Mouse (Mus musculus) midbrain, embryonic 12.5 days (tissue): Measurements from ENCODE around the gene Prex1. TPM values are rescaled to one million over a fixed set of nuclear protein-coding genes. Genes with fewer than 3 reads are reported as not detected.

Experiments used
- ATAC-seq: fragments of 200-750 bp; cut with Nextera tagmentation; 2 replicates; pipeline ENCODE4 v1.8.0; 2017; ENCODE audit warnings: low read depth, moderate TSS enrichment, moderate library complexity; ENCODE audit not compliant: low FRiP score
- H3K27ac ChIP-seq: fragments of 300-500 bp; sonication (generic); replicated peaks from 2 replicates; pipeline ENCODE4 v1.5.1; 2016; ENCODE audit warnings: mild to moderate bottlenecking
- H3K27me3 ChIP-seq: fragments of 300-500 bp; sonication (generic); 2 replicates; pipeline ENCODE4 v1.6.1; 2016; ENCODE audit warnings: mild to moderate bottlenecking
- H3K36me3 ChIP-seq: fragments of 300-500 bp; sonication (generic); 2 replicates; pipeline ENCODE4 v1.6.1; 2016
- H3K4me1 ChIP-seq: fragments of 300-500 bp; sonication (generic); 2 replicates; pipeline ENCODE4 v1.6.1; 2016
- H3K4me2 ChIP-seq: fragments of 300-500 bp; sonication (generic); replicated peaks from 2 replicates; pipeline ENCODE4 v1.6.1; 2016; ENCODE audit warnings: mild to moderate bottlenecking, moderate library complexity
- H3K4me3 ChIP-seq: fragments of 300-500 bp; sonication (generic); 2 replicates; pipeline ENCODE4 v1.5.1; 2016; ENCODE audit warnings: mild to moderate bottlenecking
- H3K9ac ChIP-seq: fragments of 300-500 bp; sonication (generic); replicated peaks from 2 replicates; pipeline ENCODE4 v1.6.1; 2016; ENCODE audit warnings: mild to moderate bottlenecking, moderate library complexity
- H3K9me3 ChIP-seq: fragments of 300-500 bp; sonication (generic); 2 replicates; pipeline ENCODE4 v1.6.1; 2016; ENCODE audit warnings: mild to moderate bottlenecking
- WGBS: fragments of 180-500 bp; shearing (Covaris S2); methylation state at CpG from one replicate; pipeline ENCODE4 v1.1.7; 2016; 5-methylcytosine and 5-hydroxymethylcytosine counted together
- polyA plus RNA-seq: library from polyadenylated mRNA; unstranded; fragments of >200 nt; fragmentation: Nextera tagmentation; extraction: Ambion mirVana; gene quantifications from 2 replicates; pipeline ENCODE4 v1.2.1, GENCODE M21; 2016

Prex1 gene
- polyA plus RNA-seq, 1 experiment from 2014 or later: 26.2 TPM

GRCm38 (mm10) chr2:166655308-166655707 is 58.3 kb downstream of the Prex1 start:
- H3K9ac ChIP-seq: no peak overlapping the region
- WGBS: 85% methylated on average over 4 of the region's 4 CpGs
- H3K4me1 ChIP-seq: peaks cover 55% of the 10 kb centered on the region
- peak overlapping the region; percentile 86; the same call in 1 of the 2 replicates for H3K27ac ChIP-seq
- H3K4me3 ChIP-seq: no peak overlapping the region
- H3K27me3 ChIP-seq: no peaks in the 10 kb centered on the region
- no peaks in the 10 kb centered on the region for H3K36me3 ChIP-seq
- H3K4me2 ChIP-seq: no peak overlapping the region
- no peak for ATAC-seq
- no peaks in the 10 kb centered on the region for H3K9me3 ChIP-seq

- H3K4me3 ChIP-seq: no peak overlapping the region
- 91% methylated on average over 4 of the region's 4 CpGs for WGBS
- H3K4me2 ChIP-seq: no peak overlapping the region
- peaks cover 58% of the 10 kb centered on the region for H3K4me1 ChIP-seq
- no peaks in the 10 kb centered on the region for H3K36me3 ChIP-seq
- H3K27me3 ChIP-seq: no peaks in the 10 kb centered on the region
- H3K27ac ChIP-seq: no peak overlapping the region; the same call in 1 of the 2 replicates
- no peak for ATAC-seq
- H3K9ac ChIP-seq: no peak overlapping the region
- H3K9me3 ChIP-seq: no peaks in the 10 kb centered on the region
Measured at GRCm38 (mm10) chr2:166654875-166655274, 58.8 kb downstream of the Prex1 start.

GRCm38 (mm10) chr2:166653564-166653963 is 60.1 kb downstream of the Prex1 start:
- H3K36me3 ChIP-seq: no peaks in the 10 kb centered on the region
- H3K4me2 ChIP-seq: no peak overlapping the region
- 38% methylated on average over 5 of the region's 5 CpGs for WGBS
- H3K27me3 ChIP-seq: no peaks in the 10 kb centered on the region
- H3K4me3 ChIP-seq: no peak overlapping the region
- ATAC-seq: no peak
- H3K9me3 ChIP-seq: no peaks in the 10 kb centered on the region
- peaks cover 54% of the 10 kb centered on the region for H3K4me1 ChIP-seq
- H3K9ac ChIP-seq: no peak overlapping the region
- peak overlapping the region; percentile 60 for H3K27ac ChIP-seq

GRCm38 (mm10) chr2:166652672-166653071 is 61.0 kb downstream of the Prex1 start:
- Histone ChIP-seq H3K4me2 (no peak overlapping the region), H3K9me3 (no peaks in the 10 kb centered on the region), H3K27ac (0 out of 2 replicates have a peak overlapping the region, but pooled peaks have one; percentile 21), H3K27me3 (no peaks in the 10 kb centered on the region), H3K4me3 (no peak overlapping the region), H3K9ac (no peak overlapping the region), H3K36me3 (no peaks in the 10 kb centered on the region), H3K4me1 (peaks cover 46% of the 10 kb centered on the region)
- 78% methylated on average over 4 of the region's 4 CpGs for WGBS
- no peak for ATAC-seq

DNA sequence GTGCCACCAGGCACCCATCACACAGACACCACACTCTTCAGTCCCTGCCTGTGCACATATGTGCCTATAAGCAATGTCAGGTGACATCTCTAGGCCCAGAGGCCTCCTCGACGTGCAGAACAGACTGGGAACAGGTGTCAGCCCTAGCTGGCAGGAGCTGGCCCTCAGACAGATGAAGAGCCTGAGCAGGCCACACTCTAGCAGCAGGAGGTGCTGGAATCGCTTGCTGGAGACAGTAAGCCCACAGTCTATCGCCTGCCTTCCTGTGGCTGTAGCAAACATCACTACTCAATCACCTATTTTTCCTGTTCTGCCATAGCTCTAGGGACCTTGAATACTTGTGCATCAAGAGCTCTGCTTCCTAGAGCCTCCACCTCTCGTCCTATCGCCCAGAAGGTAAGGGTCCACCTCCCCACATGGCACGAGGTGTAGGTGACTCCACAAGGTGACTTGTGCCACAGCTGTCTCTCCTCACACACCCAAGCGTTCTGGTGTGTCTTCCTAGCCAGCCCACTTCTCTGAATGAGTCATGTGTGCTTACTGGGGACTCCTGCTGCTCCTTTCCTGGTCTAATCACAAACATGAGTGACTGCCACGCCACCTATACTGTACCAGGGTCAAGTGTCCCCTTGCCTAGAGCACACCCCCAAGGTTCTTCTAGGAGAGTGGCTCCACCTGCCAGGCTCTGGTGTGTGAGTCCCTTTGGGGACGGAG is 62.2 kb downstream of the Prex1 start:
- no peaks in the 10 kb centered on the region for H3K27me3 ChIP-seq
- no peak for ATAC-seq
- no peaks in the 10 kb centered on the region for H3K9me3 ChIP-seq
- peaks cover 34% of the 10 kb centered on the region for H3K4me1 ChIP-seq
- no peak overlapping the region for H3K4me3 ChIP-seq
- no peak overlapping the region for H3K27ac ChIP-seq
- no peak overlapping the region for H3K4me2 ChIP-seq
- H3K36me3 ChIP-seq: 0 out of 2 replicates have a peak, but pooled peaks cover 2% of the 10 kb centered on the region
- WGBS: 72% methylated on average over 10 of the region's 10 CpGs
- no peak overlapping the region for H3K9ac ChIP-seq

DNA sequence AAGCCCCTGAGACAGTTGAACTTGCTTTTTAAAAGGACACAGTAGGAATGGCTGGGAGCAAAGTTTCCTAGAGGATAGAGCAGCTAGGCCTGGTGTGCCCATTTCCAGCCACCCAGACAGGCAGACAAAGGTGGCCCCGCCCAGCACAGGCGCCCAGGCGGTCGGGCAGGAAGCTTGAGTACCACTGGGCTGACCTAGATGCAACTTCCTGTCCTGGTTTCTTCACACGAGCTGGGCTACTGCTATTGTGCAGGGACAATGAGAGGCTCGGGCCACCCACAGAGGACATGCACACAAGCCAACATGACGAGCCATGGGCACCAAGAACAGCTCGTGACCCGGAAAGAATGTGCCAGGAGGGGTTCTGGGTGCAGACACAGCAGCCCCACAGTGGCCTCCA is 63.2 kb downstream of the Prex1 start:
- WGBS: 44% methylated on average over 9 of the region's 9 CpGs

DNA sequence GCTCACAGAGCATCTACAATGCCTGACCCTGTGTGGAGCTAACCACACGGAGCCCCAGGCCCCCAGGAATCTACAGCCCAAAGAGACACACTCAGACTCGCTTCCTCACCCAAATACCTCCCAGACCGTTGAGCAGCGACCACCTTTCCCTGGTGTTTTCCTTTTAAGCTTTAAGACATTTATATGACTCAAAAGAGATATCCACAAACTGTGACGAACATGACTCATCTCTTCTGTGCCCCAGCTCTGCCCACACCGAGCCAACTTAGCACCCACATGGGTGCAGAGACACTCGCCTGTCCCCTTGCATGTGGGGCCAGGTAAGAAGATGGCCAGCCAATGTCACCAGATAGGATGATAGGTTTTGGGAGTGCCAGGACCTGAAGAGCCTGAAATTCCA is 66.4 kb downstream of the Prex1 start:
- H3K4me3 ChIP-seq: no peak overlapping the region
- 0 out of 2 replicates have a peak overlapping the region, but pooled peaks have one; percentile 25 for H3K27ac ChIP-seq
- H3K9me3 ChIP-seq: no peaks in the 10 kb centered on the region
- H3K4me2 ChIP-seq: no peak overlapping the region
- H3K4me1 ChIP-seq: peaks cover 10% of the 10 kb centered on the region
- ATAC-seq: no peak
- no peaks in the 10 kb centered on the region for H3K27me3 ChIP-seq
- H3K9ac ChIP-seq: no peak overlapping the region
- H3K36me3 ChIP-seq: peaks cover 7% of the 10 kb centered on the region; the same call in 1 of the 2 replicates
- WGBS: 74% methylated on average over 7 of the region's 7 CpGs

More for the DNA sequence above, 63.2 kb downstream of the Prex1 start:
- Histone ChIP-seq H3K36me3 (peaks cover 7% of the 10 kb centered on the region; the same call in 1 of the 2 replicates), H3K4me3 (no peak overlapping the region), H3K4me1 (peaks cover 24% of the 10 kb centered on the region), H3K27ac (no peak overlapping the region), H3K9me3 (no peaks in the 10 kb centered on the region), H3K27me3 (no peaks in the 10 kb centered on the region), H3K9ac (no peak overlapping the region), H3K4me2 (no peak overlapping the region)
- no peak for ATAC-seq

DNA sequence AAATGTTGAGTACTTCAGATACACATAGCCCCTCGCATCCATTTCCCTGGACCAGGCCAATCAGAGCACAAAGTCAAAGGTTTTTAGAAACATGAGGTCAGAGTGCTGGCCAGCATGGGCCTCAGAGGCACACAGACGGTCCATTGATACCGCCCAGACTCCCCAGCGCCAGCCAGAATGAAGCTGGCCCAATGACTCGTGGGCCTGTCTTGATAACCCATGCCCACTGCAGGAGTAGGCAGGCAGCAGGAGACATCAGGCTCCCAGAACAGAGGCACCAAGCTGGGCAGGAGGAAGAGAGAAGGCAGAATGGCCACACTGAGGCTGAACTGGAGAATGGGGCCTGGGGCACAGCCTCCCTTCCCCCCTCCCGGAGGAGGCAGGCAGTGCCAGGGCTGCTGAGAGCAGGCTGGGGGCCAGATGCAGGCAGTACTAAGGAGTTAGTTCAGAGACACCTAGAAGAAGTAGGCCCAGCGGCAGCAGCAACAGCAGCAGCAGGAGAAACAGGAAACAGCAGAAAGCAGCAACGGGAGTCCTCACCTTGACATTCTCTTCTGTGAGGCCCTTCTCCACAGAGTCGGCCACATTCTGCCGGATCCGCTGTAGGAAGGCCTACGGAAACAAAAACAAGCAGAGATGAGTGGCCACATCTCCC is 67.1 kb downstream of the Prex1 start:
- H3K4me1 ChIP-seq: peaks cover 10% of the 10 kb centered on the region
- H3K36me3 ChIP-seq: peaks cover 7% of the 10 kb centered on the region; the same call in 1 of the 2 replicates
- 78% methylated on average over 12 of the region's 12 CpGs for WGBS
- H3K4me2 ChIP-seq: no peak overlapping the region
- peak overlapping the region; percentile 25; the same call in 1 of the 2 replicates for H3K27ac ChIP-seq
- no peak for ATAC-seq
- no peaks in the 10 kb centered on the region for H3K9me3 ChIP-seq
- H3K27me3 ChIP-seq: no peaks in the 10 kb centered on the region
- H3K4me3 ChIP-seq: no peak overlapping the region
- no peak overlapping the region for H3K9ac ChIP-seq

DNA sequence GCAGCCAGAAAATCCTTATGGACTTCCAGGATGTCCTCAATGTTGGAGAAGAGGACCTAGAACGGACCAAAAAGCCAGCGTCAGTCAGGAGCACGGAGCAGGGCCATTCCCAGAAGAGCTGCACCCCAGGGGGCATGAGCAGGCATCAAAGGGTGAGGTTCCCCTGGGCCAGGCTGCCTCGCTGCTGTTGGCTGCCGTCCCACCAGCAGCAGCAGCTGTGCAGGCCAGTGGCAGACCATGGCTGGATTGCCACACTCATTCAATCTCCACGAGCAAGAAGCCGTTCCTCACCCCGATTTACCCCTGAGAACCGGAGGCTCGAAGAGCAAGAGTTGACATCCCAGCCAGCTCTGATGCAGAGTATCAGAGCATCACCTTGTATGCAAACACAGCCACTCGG is 68.8 kb downstream of the Prex1 start:
- WGBS: 83% methylated on average over 11 of the region's 11 CpGs
- Histone ChIP-seq H3K27ac (no peak overlapping the region), H3K4me3 (no peak overlapping the region), H3K9ac (no peak overlapping the region), H3K36me3 (peaks cover 19% of the 10 kb centered on the region), H3K4me1 (no peaks in the 10 kb centered on the region), H3K9me3 (no peaks in the 10 kb centered on the region), H3K27me3 (no peaks in the 10 kb centered on the region), H3K4me2 (no peak overlapping the region)
- no peak for ATAC-seq

- no peak overlapping the region for H3K9ac ChIP-seq
- H3K9me3 ChIP-seq: no peaks in the 10 kb centered on the region
- no peak overlapping the region for H3K27ac ChIP-seq
- H3K27me3 ChIP-seq: no peaks in the 10 kb centered on the region
- peaks cover 1% of the 10 kb centered on the region; the same call in 1 of the 2 replicates for H3K4me1 ChIP-seq
- H3K4me2 ChIP-seq: no peak overlapping the region
- no peak overlapping the region for H3K4me3 ChIP-seq
- no peak for ATAC-seq
- peaks cover 19% of the 10 kb centered on the region for H3K36me3 ChIP-seq
- 93% methylated on average over 8 of the region's 8 CpGs for WGBS
Measured at GRCm38 (mm10) chr2:166642581-166642987, 71.0 kb downstream of the Prex1 start.

DNA sequence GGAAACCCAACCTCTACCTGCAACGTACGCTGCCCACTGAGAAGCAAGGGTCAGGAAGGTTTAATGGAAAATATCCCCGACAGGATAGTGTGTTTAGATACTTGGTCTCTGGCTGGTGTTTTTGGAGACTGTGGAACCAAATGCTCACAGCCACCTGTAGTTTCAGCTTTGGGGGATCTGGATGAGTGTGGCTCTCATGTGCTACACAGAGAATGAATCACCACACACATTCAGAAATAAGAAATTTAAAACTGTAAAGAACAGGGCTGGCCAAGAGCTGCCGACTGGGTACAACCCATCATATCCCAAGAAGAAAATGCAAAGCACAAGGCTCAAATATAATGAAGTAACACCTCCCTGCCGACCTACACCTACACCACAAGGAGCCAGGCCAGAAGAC is 73.9 kb downstream of the Prex1 start:
- Histone ChIP-seq H3K36me3 (peaks cover 12% of the 10 kb centered on the region), H3K9ac (no peak overlapping the region), H3K4me2 (no peak overlapping the region), H3K27ac (no peak overlapping the region), H3K27me3 (no peaks in the 10 kb centered on the region), H3K4me1 (peaks cover 11% of the 10 kb centered on the region), H3K4me3 (no peak overlapping the region), H3K9me3 (no peaks in the 10 kb centered on the region)
- 97% methylated on average over 5 of the region's 5 CpGs for WGBS
- ATAC-seq: no peak

DNA sequence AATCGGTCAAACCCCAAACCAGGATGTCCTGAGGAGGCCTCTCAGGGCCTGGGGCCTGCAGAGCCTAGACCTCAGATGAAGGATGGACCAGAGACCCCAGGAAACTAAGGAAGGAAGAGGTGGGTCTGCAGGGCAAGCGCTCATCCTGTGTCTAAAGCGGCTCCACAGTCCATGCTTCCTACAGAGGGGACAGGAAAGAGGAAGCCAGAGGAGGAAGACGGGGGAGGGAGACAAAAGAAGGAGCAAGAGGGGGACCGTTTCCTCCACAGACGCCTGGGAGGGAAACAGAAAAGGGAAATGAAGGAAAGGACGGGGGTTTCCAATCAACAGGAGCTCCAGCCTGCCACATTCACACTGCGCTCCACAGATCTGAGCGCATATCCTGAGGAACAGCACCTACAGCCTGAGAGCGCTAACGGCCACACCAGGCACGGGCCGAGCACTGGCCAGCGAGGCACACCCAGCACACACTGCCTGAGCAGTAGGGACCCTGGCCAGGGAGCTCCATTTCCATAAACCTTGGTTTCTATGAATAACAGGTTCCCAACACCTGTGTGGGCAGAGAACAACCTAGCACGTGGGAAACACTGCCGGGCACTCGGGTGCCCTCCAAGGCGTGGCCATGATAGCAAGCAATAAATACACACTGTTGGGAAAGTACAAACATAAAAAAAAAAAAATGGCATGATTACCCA is 74.5 kb downstream of the Prex1 start:
- 88% methylated on average over 18 of the region's 18 CpGs for WGBS
- no peak overlapping the region for H3K9ac ChIP-seq
- H3K4me2 ChIP-seq: no peak overlapping the region
- no peak overlapping the region for H3K27ac ChIP-seq
- ATAC-seq: no peak
- no peak overlapping the region for H3K4me3 ChIP-seq
- H3K4me1 ChIP-seq: peaks cover 11% of the 10 kb centered on the region
- no peaks in the 10 kb centered on the region for H3K9me3 ChIP-seq
- peaks cover 12% of the 10 kb centered on the region for H3K36me3 ChIP-seq
- H3K27me3 ChIP-seq: no peaks in the 10 kb centered on the region
